Mouse (Mus musculus): ENCODE results near the gene Cln5. TPM values are rescaled to one million over a fixed set of nuclear protein-coding genes. Genes with fewer than 3 reads are reported as not detected.

The Cln5 gene
- polyA plus RNA-seq, 1 experiment, result 3.2 TPM

GRCm38 (mm10) chr14:103079209-103079977 is 9.4 kb downstream of the Cln5 start:
- Histone ChIP-seq H3K4me3 (ENCODE audit: control insufficient read depth, low read depth, low read length) (no peak overlapping the region), H3K27ac (ENCODE audit: control insufficient read depth, insufficient read depth, low read depth, low read length) (no peak overlapping the region), H3K4me1 (ENCODE audit: control insufficient read depth, insufficient read depth, low read length) (no peaks in the 10 kb centered on the region), H3K36me3 (ENCODE audit: control insufficient read depth, insufficient read depth, low read length) (peaks cover 2% of the 10 kb centered on the region; the same call in 1 of the 2 replicates), H3K27me3 (ENCODE audit: control insufficient read depth, insufficient read depth, low read length) (no peaks in the 10 kb centered on the region)
- TF ChIP-seq CTCF (IDR thresholded peaks at IDR 0.05; ENCODE audit: control insufficient read depth, insufficient read depth, insufficient replicate concordance, low read depth, low read length) (no peak), POLR2A (IDR thresholded peaks at IDR 0.05; ENCODE audit: control insufficient read depth, low read depth, low read length) (no peak)

DNA sequence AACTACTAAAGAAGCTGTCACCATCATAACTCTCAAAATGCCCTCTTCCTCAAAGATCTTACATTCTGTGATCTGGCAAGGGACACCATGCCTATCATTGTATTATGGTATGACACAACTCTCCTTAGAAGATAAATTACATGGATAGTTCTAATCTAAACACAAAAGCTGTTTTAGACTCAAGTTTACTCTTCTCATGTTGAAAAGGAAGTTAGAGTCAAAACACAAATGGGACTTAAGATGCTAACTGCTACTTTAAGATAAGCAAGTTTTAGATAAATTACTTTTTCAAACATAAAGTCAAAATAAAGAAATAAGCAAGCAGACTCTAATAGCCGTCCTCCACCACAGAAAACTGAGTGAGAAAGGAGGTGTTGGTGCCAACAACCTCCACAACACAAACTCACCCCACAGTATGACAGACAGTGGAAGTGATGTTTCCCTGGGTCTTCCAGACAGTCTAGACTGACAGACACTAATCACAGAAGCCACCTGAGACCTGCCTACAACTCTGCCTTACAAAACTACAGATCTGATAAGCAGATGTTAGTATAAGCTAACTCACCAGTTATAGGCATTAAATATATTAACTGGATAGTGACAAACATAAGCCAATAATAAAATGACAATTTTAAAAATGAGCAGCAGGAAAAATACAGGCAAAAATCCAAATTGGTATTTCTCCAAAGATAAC is 16.0 kb downstream of the Cln5 start:
- TF ChIP-seq CTCF (IDR thresholded peaks at IDR 0.05; ENCODE audit: control insufficient read depth, insufficient read depth, insufficient replicate concordance, low read depth, low read length), result no peak
- H3K27ac ChIP-seq (ENCODE audit: control insufficient read depth, insufficient read depth, low read depth, low read length), result no peak overlapping the region
- H3K4me3 ChIP-seq (ENCODE audit: control insufficient read depth, low read depth, low read length), result no peak overlapping the region
- H3K4me1 ChIP-seq (ENCODE audit: control insufficient read depth, insufficient read depth, low read length), result no peaks in the 10 kb centered on the region
- H3K27me3 ChIP-seq (ENCODE audit: control insufficient read depth, insufficient read depth, low read length), result no peaks in the 10 kb centered on the region
- peaks cover 5% of the 10 kb centered on the region for H3K36me3 ChIP-seq (ENCODE audit: control insufficient read depth, insufficient read depth, low read length)

GRCm38 (mm10) chr14:103086671-103087324 is 16.8 kb downstream of the Cln5 start:
- H3K4me3 ChIP-seq (ENCODE audit: control insufficient read depth, low read depth, low read length), result no peak overlapping the region
- TF ChIP-seq POLR2A (IDR thresholded peaks at IDR 0.05; ENCODE audit: control insufficient read depth, low read depth, low read length), result no peak
- H3K27me3 ChIP-seq (ENCODE audit: control insufficient read depth, insufficient read depth, low read length), result no peaks in the 10 kb centered on the region
- no peaks in the 10 kb centered on the region for H3K4me1 ChIP-seq (ENCODE audit: control insufficient read depth, insufficient read depth, low read length)
- H3K36me3 ChIP-seq (ENCODE audit: control insufficient read depth, insufficient read depth, low read length), result peaks cover 5% of the 10 kb centered on the region
- H3K27ac ChIP-seq (ENCODE audit: control insufficient read depth, insufficient read depth, low read depth, low read length), result peak overlapping the region; percentile 16; the same call in 1 of the 2 replicates

DNA sequence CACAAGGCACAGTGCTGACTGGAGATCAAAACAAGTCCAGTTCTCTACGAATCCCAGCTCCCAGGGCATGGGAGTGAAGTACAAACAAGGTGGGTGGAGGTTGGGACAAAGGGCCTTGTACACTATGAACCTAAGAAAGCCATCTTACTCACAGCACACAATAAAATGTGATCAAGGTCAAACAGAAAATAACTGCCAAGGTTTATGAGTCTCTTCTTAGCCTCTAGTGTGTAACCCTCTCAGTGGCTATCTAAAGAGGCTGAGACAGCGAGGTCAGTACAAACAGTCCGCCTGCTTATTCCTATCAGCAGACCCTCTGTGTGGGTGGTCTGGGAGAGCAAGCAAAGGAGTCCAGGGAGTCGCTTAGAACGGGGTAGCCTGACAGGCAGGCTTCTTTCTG is 17.8 kb downstream of the Cln5 start:
- H3K36me3 ChIP-seq (ENCODE audit: control insufficient read depth, insufficient read depth, low read length), result peaks cover 5% of the 10 kb centered on the region
- no peak for TF ChIP-seq CTCF (IDR thresholded peaks at IDR 0.05; ENCODE audit: control insufficient read depth, insufficient read depth, insufficient replicate concordance, low read depth, low read length)
- TF ChIP-seq POLR2A (IDR thresholded peaks at IDR 0.05; ENCODE audit: control insufficient read depth, low read depth, low read length), result no peak

GRCm38 (mm10) chr14:103088624-103089023 is 18.6 kb downstream of the Cln5 start:
- H3K36me3 ChIP-seq (ENCODE audit: control insufficient read depth, insufficient read depth, low read length), result peaks cover 3% of the 10 kb centered on the region

More for the DNA sequence above, 17.8 kb downstream of the Cln5 start:
- Histone ChIP-seq H3K27ac (ENCODE audit: control insufficient read depth, insufficient read depth, low read depth, low read length) (peak overlapping the region; percentile 73; the same call in 1 of the 2 replicates), H3K27me3 (ENCODE audit: control insufficient read depth, insufficient read depth, low read length) (no peaks in the 10 kb centered on the region), H3K4me3 (ENCODE audit: control insufficient read depth, low read depth, low read length) (no peak overlapping the region), H3K4me1 (ENCODE audit: control insufficient read depth, insufficient read depth, low read length) (no peaks in the 10 kb centered on the region)

GRCm38 (mm10) chr14:103093236-103093635 is 23.2 kb downstream of the Cln5 start:
- Histone ChIP-seq H3K4me1 (ENCODE audit: control insufficient read depth, insufficient read depth, low read length) (no peaks in the 10 kb centered on the region; the same call in 1 of the 2 replicates), H3K4me3 (ENCODE audit: control insufficient read depth, low read depth, low read length) (peak overlapping the region; percentile 33; the same call in 1 of the 2 replicates), H3K27me3 (ENCODE audit: control insufficient read depth, insufficient read depth, low read length) (no peaks in the 10 kb centered on the region), H3K36me3 (ENCODE audit: control insufficient read depth, insufficient read depth, low read length) (peaks cover 2% of the 10 kb centered on the region), H3K27ac (ENCODE audit: control insufficient read depth, insufficient read depth, low read depth, low read length) (no peak overlapping the region)
- no peak for TF ChIP-seq CTCF (IDR thresholded peaks at IDR 0.05; ENCODE audit: control insufficient read depth, insufficient read depth, insufficient replicate concordance, low read depth, low read length)

More at GRCm38 (mm10) chr14:103088624-103089023, 18.6 kb downstream of the Cln5 start:
- Histone ChIP-seq H3K27ac (ENCODE audit: control insufficient read depth, insufficient read depth, low read depth, low read length) (no peak overlapping the region; the same call in 1 of the 2 replicates), H3K4me1 (ENCODE audit: control insufficient read depth, insufficient read depth, low read length) (no peaks in the 10 kb centered on the region), H3K4me3 (ENCODE audit: control insufficient read depth, low read depth, low read length) (no peak overlapping the region), H3K27me3 (ENCODE audit: control insufficient read depth, insufficient read depth, low read length) (no peaks in the 10 kb centered on the region)
- no peak for TF ChIP-seq POLR2A (IDR thresholded peaks at IDR 0.05; ENCODE audit: control insufficient read depth, low read depth, low read length)
- no peak for TF ChIP-seq CTCF (IDR thresholded peaks at IDR 0.05; ENCODE audit: control insufficient read depth, insufficient read depth, insufficient replicate concordance, low read depth, low read length)

- Histone ChIP-seq H3K4me1 (ENCODE audit: control insufficient read depth, insufficient read depth, low read length) (no peaks in the 10 kb centered on the region; the same call in 1 of the 2 replicates), H3K27me3 (ENCODE audit: control insufficient read depth, insufficient read depth, low read length) (no peaks in the 10 kb centered on the region), H3K36me3 (ENCODE audit: control insufficient read depth, insufficient read depth, low read length) (peaks cover 2% of the 10 kb centered on the region), H3K27ac (ENCODE audit: control insufficient read depth, insufficient read depth, low read depth, low read length) (no peak overlapping the region), H3K4me3 (ENCODE audit: control insufficient read depth, low read depth, low read length) (peak overlapping the region; percentile 42; the same call in 1 of the 2 replicates)
- TF ChIP-seq CTCF (IDR thresholded peaks at IDR 0.05; ENCODE audit: control insufficient read depth, insufficient read depth, insufficient replicate concordance, low read depth, low read length) (no peak), POLR2A (IDR thresholded peaks at IDR 0.05; ENCODE audit: control insufficient read depth, low read depth, low read length) (no peak)
Measured at GRCm38 (mm10) chr14:103093670-103094069, 23.7 kb downstream of the Cln5 start.

All from testis, adult 2 months (tissue).